Comparison of ENCODE assay signal across 11 mouse cellular contexts in genomic region chr15:6934564-6934980, GRCm38 (mm10). TPM values are rescaled to one million over a fixed set of nuclear protein-coding genes. Genes with fewer than 3 reads are reported as not detected.
DNase-seq lines count a peak whose midpoint lies in the region; ATAC-seq and TF ChIP-seq lines count a peak whose summit lies in the region.
"Had no signal": no experiment of that assay in that cellular context is flagged by ENCODE, and none has a peak within 500 bp of the region (broad histone marks: within the 10 kb centered on the region; RNA-seq: fewer than 3 reads in every experiment).

No protein-coding gene starts in this region.

- TF ChIP-seq POLR2A in liver, adult 2 months (IDR thresholded peaks at IDR 0.05; ENCODE audit: extremely low read depth, insufficient read depth, low read length), result no peak

- no peaks in the 10 kb centered on the region for H3K79me2 ChIP-seq in liver, adult 2 months (ENCODE audit: control insufficient read depth, insufficient read depth, low read length)

- no peaks in the 10 kb centered on the region; the same call in 1 of the 2 replicates for H3K27me3 ChIP-seq in liver, adult 2 months (ENCODE audit: control insufficient read depth, insufficient read depth, low read length)
- no peaks in the 10 kb centered on the region for H3K27me3 ChIP-seq in forebrain, embryonic 15.5 days

- no peak overlapping the region for H3K9ac ChIP-seq in liver, adult 2 months (ENCODE audit: low read depth, low read length)
- H3K9ac ChIP-seq in forebrain, embryonic 15.5 days (replicated peaks), result no peak overlapping the region

- H3K9me3 ChIP-seq in forebrain, embryonic 15.5 days, result no peaks in the 10 kb centered on the region

- TF ChIP-seq CTCF in liver, adult 2 months (IDR thresholded peaks at IDR 0.05; ENCODE audit: low read depth, low read length), result no peak

- WGBS in liver, adult 2 months, result 86% methylated on average over 4 of the region's 4 CpGs
- 75% methylated on average over 4 of the region's 4 CpGs for WGBS in forebrain, embryonic 15.5 days

- no peaks in the 10 kb centered on the region for H3K36me3 ChIP-seq in liver, adult 2 months (ENCODE audit: control insufficient read depth, insufficient read depth, low read length)
- H3K36me3 ChIP-seq in forebrain, embryonic 15.5 days, result no peaks in the 10 kb centered on the region

- no peaks in the 10 kb centered on the region for H3K4me1 ChIP-seq in liver, adult 2 months (ENCODE audit: control insufficient read depth, insufficient read depth, low read length)
- H3K4me1 ChIP-seq in forebrain, embryonic 15.5 days, result no peaks in the 10 kb centered on the region

- peak; percentile 12 for DNase-seq in liver, adult 2 months (ENCODE audit: extremely low read depth, low read depth, low spot score)
- no peak for DNase-seq in liver
- DNase-seq in kidney, adult 18-20 months, result peak; percentile 16
- DNase-seq in lung, adult 18-20 months, result peak; percentile 46 to 73
- DNase-seq in yolk sac, embryonic 10.5 days (ENCODE audit: low spot score), result peak; percentile 8
- no peak for DNase-seq in thymus, postnatal 25 days
- no peak for DNase-seq in thymus, postnatal 4 days
- DNase-seq: cerebellum, adult 8-10 months; left cerebral cortex, postnatal 4 days had no signal

- H3K4me2 ChIP-seq in forebrain, embryonic 15.5 days (replicated peaks), result no peak overlapping the region

- no peak overlapping the region for H3K27ac ChIP-seq in liver, adult 2 months (replicated peaks; ENCODE audit: insufficient read depth, low read depth, low read length)
- H3K27ac ChIP-seq in forebrain, embryonic 15.5 days (replicated peaks), result no peak overlapping the region
- H3K27ac ChIP-seq: hindbrain, postnatal 0 days had no signal

- ATAC-seq in forebrain, embryonic 15.5 days (replicated peaks), result no peak
- ATAC-seq: hindbrain, postnatal 0 days had no signal

- H3K4me3 ChIP-seq in liver, adult 2 months (ENCODE audit: insufficient read depth, low read depth, low read length), result no peak overlapping the region
- no peak overlapping the region for H3K4me3 ChIP-seq in forebrain, embryonic 15.5 days

RNA-seq across cellular contexts. Expression of gene Osmr, which starts 59.8 kb away (rescaled TPM):
- 4.8 and 6.4 TPM in 2 replicates for total RNA-seq in liver, adult 2 months (2014; rRNA removed)
- 0.41 and 0.69 TPM in 2 replicates for polyA plus RNA-seq in liver, adult 2 months (2012; rRNA removed)
- 1.2 and 1.4 TPM in 2 replicates for polyA plus RNA-seq in forebrain, embryonic 15.5 days (2015; fragmentation: Nextera tagmentation; extraction: Ambion mirVana)

Comparison
In these comparisons a context has a peak if more than half of its experiments do, and no peak if none do; other contexts are left out.
1. DNase-seq: peak in liver, adult 2 months (single experiment), kidney, adult 18-20 months (single experiment), lung, adult 18-20 months (2 of 2) and yolk sac, embryonic 10.5 days (single experiment); none in liver (single experiment), thymus, postnatal 25 days (single experiment) and thymus, postnatal 4 days (single experiment).